Mouse (Mus musculus) kidney, adult 10 weeks (tissue): Measurements from ENCODE around the gene Wdr49. TPM values are rescaled to one million over a fixed set of nuclear protein-coding genes. Genes with fewer than 3 reads are reported as not detected.

Experiments used
- polyA plus RNA-seq: library from polyadenylated mRNA; stranded (reverse); fragments of 350-450 nt; fragmentation: Illumina TruSeq; extraction: RNeasy Lipid Tissue Mini Kit (QIAGEN cat#74804); gene quantifications from one replicate; pipeline ENCODE4 v1.2.3, GENCODE M21; 2014; ENCODE audit warnings: low read depth, low replicate concordance

Gene Wdr49
- not detected for polyA plus RNA-seq

GRCm38 (mm10) chr3:75482056-75482455 is at the start of gene Wdr49:
TSS of gene Wdr49 (minus strand) at chr3:75482156.

DNA sequence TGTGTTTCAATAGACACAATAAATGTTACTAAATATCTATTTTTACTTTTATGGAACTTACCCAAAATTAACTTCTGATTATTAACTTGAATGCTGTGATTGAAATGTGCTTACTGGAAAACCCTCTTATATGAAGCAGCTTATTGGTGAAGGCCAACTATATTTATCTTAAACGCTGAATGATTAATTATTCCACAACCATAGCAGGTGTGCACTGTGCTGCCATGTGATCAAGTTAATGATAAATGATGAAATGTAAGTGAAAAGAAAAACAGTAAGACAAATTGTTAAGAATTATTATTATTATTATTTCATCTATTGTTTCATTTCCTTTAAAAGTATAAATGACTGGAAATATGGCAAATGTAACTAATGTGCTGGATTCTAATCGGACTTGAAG is 212.0 kb downstream of the Wdr49 start, which contains the start of gene Serpini2:
Gene Serpini2 (minus strand): TSS at position 101 of the 400 bp plus-strand sequence.

Other genes with a start within 250 kb of the Wdr49 start
- gene Serpini2, start 212.1 kb downstream of the Wdr49 start, polyA plus RNA-seq, result not detected
- gene Pdcd10, start 74.7 kb upstream of the Wdr49 start, polyA plus RNA-seq, result 209 TPM
- gene Serpini1, start 75.4 kb upstream of the Wdr49 start, polyA plus RNA-seq, result 6.5 TPM